ENCODE assay signal across 9 mouse cellular contexts in genomic region chr1:72414133-72414532, GRCm38 (mm10).
DNase-seq lines count a peak whose midpoint lies in the region; ATAC-seq lines count a peak whose summit lies in the region.
"Had no signal": no experiment of that assay in that cellular context is flagged by ENCODE, and none has a peak within 500 bp of the region (broad histone marks: within the 10 kb centered on the region; RNA-seq: fewer than 3 reads in every experiment).

No protein-coding gene starts in this region.

- no peaks in the 10 kb centered on the region for H3K36me3 ChIP-seq in hindbrain, embryonic 12.5 days
- no peaks in the 10 kb centered on the region for H3K36me3 ChIP-seq in midbrain, embryonic 12.5 days
- H3K36me3 ChIP-seq: limb, embryonic 13.5 days had no signal

- peak; percentile 11 for DNase-seq in right cerebral cortex, adult 18-20 months
- DNase-seq in right cerebral cortex, postnatal 4 days: no peak
- DNase-seq in gastrocnemius, postnatal 4 days (ENCODE audit: low spot score in 2 of 2): no peak
- DNase-seq in thymus, postnatal 14 days: no peak
- no peak for DNase-seq in heart, adult 18-20 months
- DNase-seq: lung, embryonic 14.5 days had no signal

- no peak overlapping the region for H3K9ac ChIP-seq in hindbrain, embryonic 12.5 days
- H3K9ac ChIP-seq in midbrain, embryonic 12.5 days (replicated peaks): no peak overlapping the region
- H3K9ac ChIP-seq: limb, embryonic 13.5 days; lung, embryonic 14.5 days had no signal

- 29% methylated on average over 8 of the region's 8 CpGs for WGBS in hindbrain, embryonic 12.5 days
- 53% methylated on average over 8 of the region's 8 CpGs for WGBS in midbrain, embryonic 12.5 days

- peaks cover 19% of the 10 kb centered on the region for H3K4me1 ChIP-seq in hindbrain, embryonic 12.5 days
- H3K4me1 ChIP-seq in midbrain, embryonic 12.5 days: peaks cover 18% of the 10 kb centered on the region

- no peaks in the 10 kb centered on the region for H3K27me3 ChIP-seq in hindbrain, embryonic 12.5 days
- H3K27me3 ChIP-seq in midbrain, embryonic 12.5 days: no peaks in the 10 kb centered on the region
- H3K27me3 ChIP-seq: limb, embryonic 13.5 days had no signal

- ATAC-seq in hindbrain, embryonic 12.5 days (ENCODE audit: low FRiP score): no peak
- no peak for ATAC-seq in midbrain, embryonic 12.5 days (ENCODE audit: low FRiP score, low read depth)

- H3K4me3 ChIP-seq in hindbrain, embryonic 12.5 days: no peak overlapping the region
- no peak overlapping the region for H3K4me3 ChIP-seq in midbrain, embryonic 12.5 days
- H3K4me3 ChIP-seq: limb, embryonic 13.5 days had no signal

- 0 out of 2 replicates have a peak overlapping the region, but pooled peaks have one; percentile 1 for H3K4me2 ChIP-seq in hindbrain, embryonic 12.5 days (replicated peaks)
- H3K4me2 ChIP-seq in midbrain, embryonic 12.5 days (replicated peaks): no peak overlapping the region
- H3K4me2 ChIP-seq: limb, embryonic 13.5 days; lung, embryonic 14.5 days had no signal

- no peaks in the 10 kb centered on the region for H3K9me3 ChIP-seq in hindbrain, embryonic 12.5 days (replicated peaks)
- H3K9me3 ChIP-seq in midbrain, embryonic 12.5 days: no peaks in the 10 kb centered on the region
- H3K9me3 ChIP-seq: limb, embryonic 13.5 days had no signal

- peak overlapping the region; percentile 58 for H3K27ac ChIP-seq in hindbrain, embryonic 12.5 days
- peak overlapping the region; percentile 21 for H3K27ac ChIP-seq in midbrain, embryonic 12.5 days (replicated peaks)
- H3K27ac ChIP-seq: limb, embryonic 13.5 days had no signal
